ENCODE assay signal across 25 mouse cellular contexts in genomic region chr2:168551218-168551617, GRCm38 (mm10). TPM values are rescaled to one million over a fixed set of nuclear protein-coding genes. Genes with fewer than 3 reads are reported as not detected.
DNase-seq lines count a peak whose midpoint lies in the region; ATAC-seq and TF ChIP-seq lines count a peak whose summit lies in the region.
"Had no signal": no experiment of that assay in that cellular context is flagged by ENCODE, and none has a peak within 500 bp of the region (broad histone marks: within the 10 kb centered on the region; RNA-seq: fewer than 3 reads in every experiment).

No protein-coding gene starts in this region.

- DNase-seq in lung, embryonic 14.5 days: peak; percentile 41
- no peak for DNase-seq in lung, postnatal 0 days (ENCODE audit: low spot score)
- DNase-seq in NIH3T3 (ENCODE audit: low read depth): peak; percentile 42
- no peak for DNase-seq in heart, postnatal 14 days
- no peak for DNase-seq in adrenal gland, postnatal 25 days
- DNase-seq: adrenal gland, adult 2 months; adrenal gland, postnatal 10 days; adrenal gland, postnatal 36 days; cerebellum, adult 11 months; cerebellum, adult 18-20 months; cerebellum, adult 8-10 months; cerebellum, adult 9-11 months; cerebellum, postnatal 14 days; cerebellum, postnatal 36 days; embryo, embryonic 11 days had no signal

- 82% methylated on average over 7 of the region's 7 CpGs for WGBS in lung, embryonic 14.5 days
- 81% methylated on average over 7 of the region's 7 CpGs for WGBS in lung, postnatal 0 days

- no peak overlapping the region for H3K4me2 ChIP-seq in lung, embryonic 14.5 days
- no peak overlapping the region for H3K4me2 ChIP-seq in lung, postnatal 0 days (replicated peaks; ENCODE audit: low read depth, low read length)
- H3K4me2 ChIP-seq: embryonic facial prominence, embryonic 15.5 days; forebrain, embryonic 12.5 days had no signal

- TF ChIP-seq CTCF in lung, embryonic 14.5 days (IDR thresholded peaks at IDR 0.05; ENCODE audit: low read depth): no peak
- no peak for TF ChIP-seq CTCF in lung, postnatal 0 days (IDR thresholded peaks at IDR 0.05)

- H3K36me3 ChIP-seq in lung, embryonic 14.5 days (ENCODE audit: insufficient read depth): no peaks in the 10 kb centered on the region
- no peaks in the 10 kb centered on the region for H3K36me3 ChIP-seq in lung, postnatal 0 days (ENCODE audit: insufficient read depth, low read length)
- H3K36me3 ChIP-seq: embryonic facial prominence, embryonic 13.5 days; embryonic facial prominence, embryonic 15.5 days; forebrain, embryonic 10.5 days; forebrain, embryonic 12.5 days; G1E had no signal

- H3K27me3 ChIP-seq in lung, embryonic 14.5 days (ENCODE audit: insufficient read depth, low read length): no peaks in the 10 kb centered on the region
- no peaks in the 10 kb centered on the region; the same call in 1 of the 2 replicates for H3K27me3 ChIP-seq in lung, postnatal 0 days (replicated peaks; ENCODE audit: insufficient read depth, low read length)
- H3K27me3 ChIP-seq: CH12.LX had no signal

- no peaks in the 10 kb centered on the region for H3K9me3 ChIP-seq in lung, embryonic 14.5 days (ENCODE audit: low read depth, low read length)
- no peaks in the 10 kb centered on the region for H3K9me3 ChIP-seq in lung, postnatal 0 days (ENCODE audit: low read length)
- H3K9me3 ChIP-seq: embryonic facial prominence, embryonic 13.5 days; embryonic facial prominence, embryonic 15.5 days; forebrain, embryonic 10.5 days; forebrain, embryonic 12.5 days had no signal

- no peak for ATAC-seq in lung, embryonic 14.5 days (ENCODE audit: insufficient read depth)
- no peak for ATAC-seq in lung, postnatal 0 days
- ATAC-seq: CD4-positive, CD25-positive, alpha-beta regulatory T cell, adult 4 months; forebrain, embryonic 14.5 days; forebrain, embryonic 16.5 days had no signal

- H3K9ac ChIP-seq in lung, embryonic 14.5 days: no peak overlapping the region
- no peak overlapping the region for H3K9ac ChIP-seq in lung, postnatal 0 days (replicated peaks; ENCODE audit: low read depth)
- H3K9ac ChIP-seq: embryonic facial prominence, embryonic 15.5 days; forebrain, embryonic 12.5 days had no signal

- intact Hi-C loops in heart, postnatal 14 days (cut with DNase I): no loop called here

- peaks cover 36% of the 10 kb centered on the region for H3K4me1 ChIP-seq in lung, embryonic 14.5 days (ENCODE audit: insufficient read depth)
- no peaks in the 10 kb centered on the region; the same call in 1 of the 2 replicates for H3K4me1 ChIP-seq in lung, postnatal 0 days (ENCODE audit: insufficient read depth, low read depth, low read length)

- TF ChIP-seq EP300 in lung, postnatal 0 days (IDR thresholded peaks at IDR 0.05): no peak

- no peak overlapping the region for H3K4me3 ChIP-seq in lung, embryonic 14.5 days (ENCODE audit: low read depth, low read length)
- H3K4me3 ChIP-seq in lung, postnatal 0 days (ENCODE audit: low read depth, low read length): no peak overlapping the region
- H3K4me3 ChIP-seq: embryonic facial prominence, embryonic 13.5 days; embryonic facial prominence, embryonic 15.5 days; erythroblast, embryonic 14.5 days; forebrain, embryonic 10.5 days; forebrain, embryonic 12.5 days had no signal

- H3K27ac ChIP-seq in lung, embryonic 14.5 days (ENCODE audit: low read depth): no peak overlapping the region
- H3K27ac ChIP-seq in lung, postnatal 0 days (ENCODE audit: low read length): no peak overlapping the region
- H3K27ac ChIP-seq: embryonic facial prominence, embryonic 15.5 days; forebrain, embryonic 10.5 days; forebrain, embryonic 12.5 days had no signal

RNA-seq across cellular contexts. Expression of gene Nfatc2, which starts 50.2 kb away (rescaled TPM):
- polyA plus RNA-seq in lung, embryonic 14.5 days (2014; fragmentation: Nextera tagmentation; extraction: Ambion mirVana): 2.1 and 2.3 TPM in 2 replicates
- polyA plus RNA-seq in lung, postnatal 0 days (2015; fragmentation: Nextera tagmentation; extraction: Ambion mirVana): 0.72 and 0.96 TPM in 2 replicates
- 10 to 100 TPM; 15.9 to 17.8 TPM for total RNA-seq in heart, postnatal 14 days (2021)
- 4.1 and 4.6 TPM in 2 replicates for total RNA-seq in adrenal gland, postnatal 25 days (2021)
- polyA plus RNA-seq: erythroblast, embryonic 14.5 days; G1E had no signal

Comparison
In these comparisons a context has a peak if more than half of its experiments do, and no peak if none do; other contexts are left out.
1. DNase-seq: peak in lung, embryonic 14.5 days (single experiment) and NIH3T3 (single experiment); none in lung, postnatal 0 days (single experiment), heart, postnatal 14 days (0 of 2) and adrenal gland, postnatal 25 days (single experiment).